Mouse (Mus musculus): ENCODE results near the gene Gm10563. TPM values are rescaled to one million over a fixed set of nuclear protein-coding genes. Genes with fewer than 3 reads are reported as not detected.

The Gm10563 gene
- total and polyA plus RNA-seq, 2 experiments from 2014 or later = not detected

- Histone ChIP-seq H3K9me3 (ENCODE audit: low read length) (no peaks in the 10 kb centered on the region), H3K27ac (ENCODE audit: low read depth, low read length) (no peak overlapping the region), H3K4me1 (ENCODE audit: insufficient read depth, low read length) (no peaks in the 10 kb centered on the region), H3K4me2 (ENCODE audit: low read depth, low read length, poor library complexity, severe bottlenecking) (no peak overlapping the region), H3K4me3 (ENCODE audit: low read depth, low read length) (no peak overlapping the region), H3K9ac (replicated peaks; ENCODE audit: low read length, poor library complexity, severe bottlenecking) (no peak overlapping the region), H3K27me3 (ENCODE audit: insufficient read depth, low read length) (no peaks in the 10 kb centered on the region), H3K36me3 (ENCODE audit: insufficient read depth, low read length) (peaks cover 57% of the 10 kb centered on the region)
- DNase-seq (ENCODE audit: low spot score) (no peak), ATAC-seq (ENCODE audit: low FRiP score) (no peak)
- no peak for TF ChIP-seq CTCF (IDR thresholded peaks at IDR 0.05)
- WGBS = 93% methylated on average over 5 of the region's 5 CpGs
These were observed 26.9 kb downstream of the Gm10563 start for GRCm38 (mm10) chr4:155618321-155618720.

GRCm38 (mm10) chr4:155613264-155613663, 31.9 kb downstream of the Gm10563 start:
- 93% methylated on average over 3 of the region's 3 CpGs for WGBS
- no peaks in the 10 kb centered on the region for H3K4me1 ChIP-seq (ENCODE audit: insufficient read depth, low read length)
- H3K27me3 ChIP-seq (ENCODE audit: insufficient read depth, low read length) = no peaks in the 10 kb centered on the region
- peaks cover 67% of the 10 kb centered on the region for H3K36me3 ChIP-seq (ENCODE audit: insufficient read depth, low read length)
- TF ChIP-seq CTCF (IDR thresholded peaks at IDR 0.05) = no peak
- DNase-seq (ENCODE audit: low spot score) (no peak), ATAC-seq (ENCODE audit: low FRiP score) (no peak)
- no peak overlapping the region for H3K27ac ChIP-seq (ENCODE audit: low read depth, low read length)
- H3K4me2 ChIP-seq (ENCODE audit: low read depth, low read length, poor library complexity, severe bottlenecking) = no peak overlapping the region
- no peak overlapping the region for H3K4me3 ChIP-seq (ENCODE audit: low read depth, low read length)
- no peak overlapping the region for H3K9ac ChIP-seq (replicated peaks; ENCODE audit: low read length, poor library complexity, severe bottlenecking)
- H3K9me3 ChIP-seq (ENCODE audit: low read length) = no peaks in the 10 kb centered on the region

- peaks cover 53% of the 10 kb centered on the region for H3K36me3 ChIP-seq (ENCODE audit: insufficient read depth, low read length)
These were observed 33.3 kb downstream of the Gm10563 start for GRCm38 (mm10) chr4:155611860-155612259.

GRCm38 (mm10) chr4:155606825-155607224, 38.4 kb downstream of the Gm10563 start:
- WGBS = 86% methylated on average over 2 of the region's 2 CpGs
- Histone ChIP-seq H3K4me3 (ENCODE audit: low read depth, low read length) (no peak overlapping the region), H3K4me2 (ENCODE audit: low read depth, low read length, poor library complexity, severe bottlenecking) (no peak overlapping the region), H3K36me3 (ENCODE audit: insufficient read depth, low read length) (peaks cover 17% of the 10 kb centered on the region), H3K9me3 (ENCODE audit: low read length) (no peaks in the 10 kb centered on the region), H3K9ac (replicated peaks; ENCODE audit: low read length, poor library complexity, severe bottlenecking) (no peak overlapping the region), H3K4me1 (ENCODE audit: insufficient read depth, low read length) (0 out of 2 replicates have a peak, but pooled peaks cover 4% of the 10 kb centered on the region), H3K27me3 (ENCODE audit: insufficient read depth, low read length) (no peaks in the 10 kb centered on the region), H3K27ac (ENCODE audit: low read depth, low read length) (no peak overlapping the region)
- DNase-seq (ENCODE audit: low spot score) (no peak), ATAC-seq (ENCODE audit: low FRiP score) (no peak)
- no peak for TF ChIP-seq CTCF (IDR thresholded peaks at IDR 0.05)

More at GRCm38 (mm10) chr4:155611860-155612259, 33.3 kb downstream of the Gm10563 start:
- Histone ChIP-seq H3K9me3 (ENCODE audit: low read length) (no peaks in the 10 kb centered on the region), H3K4me1 (ENCODE audit: insufficient read depth, low read length) (no peaks in the 10 kb centered on the region), H3K4me2 (ENCODE audit: low read depth, low read length, poor library complexity, severe bottlenecking) (no peak overlapping the region), H3K27me3 (ENCODE audit: insufficient read depth, low read length) (no peaks in the 10 kb centered on the region), H3K4me3 (ENCODE audit: low read depth, low read length) (no peak overlapping the region), H3K9ac (replicated peaks; ENCODE audit: low read length, poor library complexity, severe bottlenecking) (no peak overlapping the region), H3K27ac (ENCODE audit: low read depth, low read length) (no peak overlapping the region)
- 91% methylated on average over 3 of the region's 3 CpGs for WGBS
- DNase-seq (ENCODE audit: low spot score) (no peak), ATAC-seq (ENCODE audit: low FRiP score) (no peak)
- TF ChIP-seq CTCF (IDR thresholded peaks at IDR 0.05) = no peak

- no peaks in the 10 kb centered on the region for H3K9me3 ChIP-seq (ENCODE audit: low read length)
- ATAC-seq (ENCODE audit: low FRiP score) = no peak
- H3K36me3 ChIP-seq (ENCODE audit: insufficient read depth, low read length) = peaks cover 7% of the 10 kb centered on the region
- H3K9ac ChIP-seq (replicated peaks; ENCODE audit: low read length, poor library complexity, severe bottlenecking) = no peak overlapping the region
- 91% methylated on average over 4 of the region's 4 CpGs for WGBS
- H3K4me2 ChIP-seq (ENCODE audit: low read depth, low read length, poor library complexity, severe bottlenecking) = no peak overlapping the region
- no peak for TF ChIP-seq CTCF (IDR thresholded peaks at IDR 0.05)
- H3K4me3 ChIP-seq (ENCODE audit: low read depth, low read length) = no peak overlapping the region
- no peak overlapping the region for H3K27ac ChIP-seq (ENCODE audit: low read depth, low read length)
- DNase-seq (ENCODE audit: low spot score) = no peak
- H3K27me3 ChIP-seq (ENCODE audit: insufficient read depth, low read length) = no peaks in the 10 kb centered on the region
- 0 out of 2 replicates have a peak, but pooled peaks cover 4% of the 10 kb centered on the region for H3K4me1 ChIP-seq (ENCODE audit: insufficient read depth, low read length)
These were observed 40.1 kb downstream of the Gm10563 start for GRCm38 (mm10) chr4:155605132-155605531.

GRCm38 (mm10) chr4:155603801-155604200, 41.4 kb downstream of the Gm10563 start:
- Histone ChIP-seq H3K27me3 (ENCODE audit: insufficient read depth, low read length) (no peaks in the 10 kb centered on the region), H3K4me2 (ENCODE audit: low read depth, low read length, poor library complexity, severe bottlenecking) (no peak overlapping the region), H3K4me3 (ENCODE audit: low read depth, low read length) (no peak overlapping the region), H3K36me3 (ENCODE audit: insufficient read depth, low read length) (peaks cover 2% of the 10 kb centered on the region; the same call in 1 of the 2 replicates), H3K4me1 (ENCODE audit: insufficient read depth, low read length) (0 out of 2 replicates have a peak, but pooled peaks cover 4% of the 10 kb centered on the region), H3K27ac (ENCODE audit: low read depth, low read length) (no peak overlapping the region), H3K9me3 (ENCODE audit: low read length) (no peaks in the 10 kb centered on the region), H3K9ac (replicated peaks; ENCODE audit: low read length, poor library complexity, severe bottlenecking) (no peak overlapping the region)
- 97% methylated on average over 6 of the region's 6 CpGs for WGBS
- no peak for ATAC-seq (ENCODE audit: low FRiP score)
- DNase-seq (ENCODE audit: low spot score) = no peak
- no peak for TF ChIP-seq CTCF (IDR thresholded peaks at IDR 0.05)

Measured in midbrain, postnatal 0 days (tissue).